Mouse (Mus musculus) bone marrow, adult 2 months (tissue): ENCODE results near the gene Slc38a6. TPM values are rescaled to one million over a fixed set of nuclear protein-coding genes. Genes with fewer than 3 reads are reported as not detected.

ENCODE experiments used
- H3K27ac ChIP-seq: fragments of 200-500 bp; 2 replicates; pipeline ENCODE4 v1.5.1; 2012; ENCODE audit warnings: low read depth, mild to moderate bottlenecking, control low read depth, inconsistent platforms, low read length; ENCODE audit not compliant: control insufficient read depth, poor library complexity, insufficient read depth
- H3K4me1 ChIP-seq: fragments of 200-500 bp; 2 replicates; pipeline ENCODE4 v1.6.1; 2011; ENCODE audit warnings: low read length; ENCODE audit not compliant: control insufficient read depth, insufficient read depth
- H3K4me3 ChIP-seq: fragments of 200-500 bp; replicated peaks from 2 replicates; pipeline ENCODE3; 2011; ENCODE audit warnings: mild to moderate bottlenecking, low read depth, low read length, control low read depth; ENCODE audit not compliant: control insufficient read depth
- CTCF ChIP-seq: fragments of 200-500 bp; IDR thresholded peaks from 2 replicates; pipeline ENCODE4 v1.5.1; 2011; ENCODE audit warnings: low read length, control low read depth; ENCODE audit not compliant: control insufficient read depth, insufficient read depth
- POLR2A ChIP-seq: fragments of 200-500 bp; IDR thresholded peaks from 2 replicates; pipeline ENCODE4 v1.6.1; 2011; ENCODE audit warnings: low read depth, mild to moderate bottlenecking, control low read depth, low read length, borderline replicate concordance; ENCODE audit not compliant: control insufficient read depth
- WGBS: fragments of 180-500 bp; shearing (Covaris S2); methylation state at CpG from one replicate; pipeline ENCODE4 v1.1.7; 2018; 5-methylcytosine and 5-hydroxymethylcytosine counted together
- polyA plus RNA-seq: library from polyadenylated mRNA; stranded (reverse); fragments of >200 nt; gene quantifications from 2 replicates; pipeline ENCODE4 v1.2.4, GENCODE M21; 2011; ENCODE audit warnings: low replicate concordance; ENCODE audit not compliant: missing spikeins, insufficient read depth, insufficient read length

Slc38a6 gene
- polyA plus RNA-seq, 1 experiment = 6.3 TPM

- TF ChIP-seq POLR2A (no peak), CTCF (no peak)
- Histone ChIP-seq H3K27ac (no peak overlapping the region), H3K4me1 (no peaks in the 10 kb centered on the region), H3K4me3 (no peak overlapping the region)
- 88% methylated on average over 2 of the region's 2 CpGs for WGBS
Observed at GRCm38 (mm10) chr12:73300531-73300930, 14.0 kb downstream of the Slc38a6 start.

- H3K27ac ChIP-seq = no peak overlapping the region
- H3K4me1 ChIP-seq = no peaks in the 10 kb centered on the region
- TF ChIP-seq CTCF (no peak), POLR2A (no peak)
- WGBS = 42% methylated on average over 4 of the region's 4 CpGs
- no peak overlapping the region for H3K4me3 ChIP-seq
Observed at GRCm38 (mm10) chr12:73304636-73305035, 18.1 kb downstream of the Slc38a6 start.

- 85% methylated on average over 4 of the region's 4 CpGs for WGBS
- Histone ChIP-seq H3K4me3 (no peak overlapping the region), H3K4me1 (no peaks in the 10 kb centered on the region), H3K27ac (no peak overlapping the region)
- TF ChIP-seq POLR2A (no peak), CTCF (no peak)
Observed at GRCm38 (mm10) chr12:73307750-73308149, 21.2 kb downstream of the Slc38a6 start.

- 84% methylated on average over 2 of the region's 2 CpGs for WGBS
- H3K27ac ChIP-seq = no peak overlapping the region
- H3K4me3 ChIP-seq = no peak overlapping the region
- H3K4me1 ChIP-seq = no peaks in the 10 kb centered on the region
- no peak for TF ChIP-seq CTCF
- no peak for TF ChIP-seq POLR2A
Observed at GRCm38 (mm10) chr12:73308711-73309110, 22.1 kb downstream of the Slc38a6 start.

- Histone ChIP-seq H3K4me3 (no peak overlapping the region), H3K27ac (no peak overlapping the region), H3K4me1 (no peaks in the 10 kb centered on the region; the same call in 1 of the 2 replicates)
- WGBS = 64% methylated on average over 7 of the region's 7 CpGs
- TF ChIP-seq CTCF (no peak), POLR2A (no peak)
Observed at GRCm38 (mm10) chr12:73317706-73318686, 31.4 kb downstream of the Slc38a6 start.

- no peak overlapping the region for H3K27ac ChIP-seq
- WGBS = 64% methylated on average over 8 of the region's 8 CpGs
- H3K4me1 ChIP-seq = no peaks in the 10 kb centered on the region; the same call in 1 of the 2 replicates
- no peak overlapping the region for H3K4me3 ChIP-seq
- TF ChIP-seq CTCF = no peak
- no peak for TF ChIP-seq POLR2A
Observed at GRCm38 (mm10) chr12:73324180-73324586, 37.6 kb downstream of the Slc38a6 start.

GRCm38 (mm10) chr12:73324742-73325141 lies 38.2 kb downstream of the Slc38a6 start:
- TF ChIP-seq POLR2A (no peak), CTCF (peak; percentile 40)
- Histone ChIP-seq H3K4me1 (no peaks in the 10 kb centered on the region; the same call in 1 of the 2 replicates), H3K27ac (no peak overlapping the region), H3K4me3 (no peak overlapping the region)
- WGBS = 50% methylated on average over 1 of the region's 1 CpGs

GRCm38 (mm10) chr12:73325181-73325580 lies 38.6 kb downstream of the Slc38a6 start:
- Histone ChIP-seq H3K27ac (no peak overlapping the region), H3K4me1 (no peaks in the 10 kb centered on the region; the same call in 1 of the 2 replicates), H3K4me3 (no peak overlapping the region)
- TF ChIP-seq CTCF (no peak), POLR2A (no peak)
- 36% methylated on average over 2 of the region's 2 CpGs for WGBS
